Mouse (Mus musculus) MEL-GATA-1-ER (cell line): ENCODE data around the gene Gm11172.
A peak's percentile ranks its signal among the peaks of the same experiment; 100 is the strongest.

Source experiments
- DNase-seq: peaks from one replicate; pipeline ENCODE4 v3.0.0-alpha.2; 2012; ENCODE audit warnings: low read depth; ENCODE audit errors: extremely low read depth

The Gm11172 gene

GRCm38 (mm10) chr16:10812865-10813371, at the start of gene Gm11172:
Gm11172 (plus strand) TSS chr16:10812915.
- no peak for DNase-seq

DNA sequence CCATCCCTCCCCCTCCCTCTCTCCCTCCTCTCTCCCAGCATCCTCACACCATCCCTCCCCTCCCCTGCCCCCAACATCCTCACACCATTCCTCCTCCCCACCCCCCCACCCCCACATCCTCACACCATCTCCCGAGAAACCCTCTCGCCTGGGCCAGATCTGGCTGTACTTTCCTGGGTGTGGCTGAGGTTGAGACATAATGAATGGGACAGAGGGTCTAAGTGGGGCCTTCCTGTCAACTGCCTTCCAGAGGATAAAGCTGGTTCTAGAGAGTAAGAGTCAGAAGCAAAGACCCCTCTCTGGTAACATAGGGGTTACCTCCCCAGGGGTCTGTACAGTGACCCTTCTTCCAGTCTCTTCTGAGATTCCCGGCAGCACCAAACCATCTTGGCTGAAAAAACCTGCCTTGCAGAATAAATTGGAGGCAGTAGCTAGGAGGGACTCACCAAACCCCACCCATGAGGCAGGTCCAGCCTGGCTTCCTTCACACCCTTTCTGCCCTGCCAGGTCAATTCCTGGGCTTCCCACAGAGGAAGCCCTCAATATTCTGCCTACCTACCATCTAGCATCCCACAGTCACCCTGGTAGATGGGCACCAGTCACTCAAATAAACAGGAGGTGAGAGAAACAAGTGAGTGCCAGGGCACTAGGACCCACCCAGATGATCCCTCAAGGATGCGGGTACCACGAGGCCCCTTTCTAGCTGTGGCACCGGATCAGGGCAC, 49.0 kb upstream of the Gm11172 start:
- no peak for DNase-seq

DNA sequence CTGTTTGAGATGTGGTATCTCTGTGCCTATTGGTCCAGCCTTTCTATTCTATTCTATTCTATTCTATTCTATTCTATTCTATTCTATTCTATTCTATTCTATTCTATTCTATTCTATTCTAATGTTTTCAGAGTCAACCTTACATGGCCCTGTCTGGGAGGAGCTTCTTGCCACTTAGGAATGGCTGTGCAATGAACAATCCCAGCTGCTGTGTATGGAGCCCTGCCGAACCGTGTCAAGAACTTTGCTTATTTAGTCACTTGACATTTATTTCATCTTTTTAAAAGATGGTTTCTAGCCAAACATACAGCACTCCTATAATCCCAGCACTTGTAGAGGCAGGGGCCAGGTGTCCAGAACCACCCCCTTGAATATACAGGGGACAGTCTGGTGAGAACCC, 48.4 kb upstream of the Gm11172 start:
- DNase-seq = no peak

DNA sequence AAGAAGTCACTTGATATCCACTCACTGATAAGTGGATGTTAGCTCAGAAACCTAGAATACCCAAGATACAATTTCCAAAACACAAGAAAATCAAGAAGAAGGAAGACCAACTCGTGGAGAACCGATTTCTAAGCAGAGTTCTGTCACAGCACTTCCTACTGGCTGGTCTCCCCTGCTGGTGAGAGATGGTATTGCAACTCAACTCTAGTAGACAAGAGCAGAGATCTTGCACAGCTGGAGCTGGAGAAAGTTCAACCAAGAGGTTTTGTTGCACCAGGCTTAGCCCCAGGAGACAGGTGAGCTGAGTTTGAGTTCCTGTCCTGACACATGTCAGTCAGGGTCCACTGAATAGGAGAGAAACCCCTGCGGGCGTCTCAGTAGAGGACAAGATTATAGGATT, 45.6 kb upstream of the Gm11172 start:
- DNase-seq = peak; percentile 48

DNA sequence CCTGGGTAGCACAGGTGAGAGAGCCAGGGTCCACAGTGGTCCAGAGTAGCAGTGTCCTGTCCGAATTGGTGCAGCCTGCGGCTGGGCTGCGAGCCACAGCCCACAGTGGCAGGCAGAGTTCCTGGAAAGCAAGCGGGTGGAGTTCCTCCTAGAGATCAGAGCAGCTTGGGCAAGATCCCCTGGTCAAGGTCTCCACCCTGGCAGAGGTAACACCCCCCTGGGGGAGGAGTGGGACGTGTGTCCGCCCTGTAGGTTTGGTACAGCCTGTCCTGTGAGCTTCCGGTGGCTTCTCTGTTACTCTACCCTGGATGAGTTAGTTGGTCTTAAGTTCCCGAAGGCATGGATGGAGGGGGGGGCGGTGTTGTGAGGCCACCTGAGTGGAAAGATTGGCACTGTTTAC, 43.9 kb upstream of the Gm11172 start:
- no peak for DNase-seq

GRCm38 (mm10) chr16:10769661-10770060, 43.1 kb upstream of the Gm11172 start:
- DNase-seq = no peak

DNA sequence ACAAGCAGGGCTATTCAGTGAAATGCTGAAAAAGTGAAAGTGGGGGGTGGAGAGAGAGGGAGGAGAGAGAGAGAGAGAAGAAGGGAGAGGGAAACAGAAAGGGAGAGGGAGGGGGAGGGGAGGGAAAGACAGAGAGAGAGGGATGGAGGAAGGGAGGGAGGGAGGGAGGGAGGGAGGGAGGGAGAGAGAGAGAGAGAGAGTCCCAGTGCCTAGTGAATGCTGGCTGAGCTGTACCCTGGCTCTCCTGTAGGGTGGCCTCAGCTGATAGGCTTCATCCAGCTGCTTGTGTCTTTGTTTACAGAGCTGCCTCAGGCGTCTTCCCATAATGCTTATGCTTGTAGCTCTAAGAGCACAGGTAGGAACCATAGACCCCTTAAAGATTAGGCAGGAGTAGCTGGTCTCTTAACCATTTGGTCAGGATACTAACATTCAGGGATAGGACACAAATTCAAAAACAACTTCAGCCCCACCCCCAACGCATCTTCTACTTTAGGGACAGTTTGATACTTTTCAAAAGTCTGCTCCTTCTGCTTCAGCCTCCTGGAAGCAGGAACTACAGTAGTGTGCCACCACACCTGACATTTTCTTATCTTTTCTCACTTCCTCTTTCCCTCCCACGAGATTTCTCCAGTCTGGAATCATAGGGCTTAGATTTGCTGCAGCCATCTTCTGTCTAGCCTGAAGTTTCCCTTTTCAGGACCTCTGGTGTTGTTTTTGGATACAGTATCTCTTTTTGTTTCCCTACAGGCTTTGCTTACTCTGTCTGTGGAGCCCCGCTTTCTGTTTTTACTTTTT, 42.0 kb upstream of the Gm11172 start:
- no peak for DNase-seq

DNA sequence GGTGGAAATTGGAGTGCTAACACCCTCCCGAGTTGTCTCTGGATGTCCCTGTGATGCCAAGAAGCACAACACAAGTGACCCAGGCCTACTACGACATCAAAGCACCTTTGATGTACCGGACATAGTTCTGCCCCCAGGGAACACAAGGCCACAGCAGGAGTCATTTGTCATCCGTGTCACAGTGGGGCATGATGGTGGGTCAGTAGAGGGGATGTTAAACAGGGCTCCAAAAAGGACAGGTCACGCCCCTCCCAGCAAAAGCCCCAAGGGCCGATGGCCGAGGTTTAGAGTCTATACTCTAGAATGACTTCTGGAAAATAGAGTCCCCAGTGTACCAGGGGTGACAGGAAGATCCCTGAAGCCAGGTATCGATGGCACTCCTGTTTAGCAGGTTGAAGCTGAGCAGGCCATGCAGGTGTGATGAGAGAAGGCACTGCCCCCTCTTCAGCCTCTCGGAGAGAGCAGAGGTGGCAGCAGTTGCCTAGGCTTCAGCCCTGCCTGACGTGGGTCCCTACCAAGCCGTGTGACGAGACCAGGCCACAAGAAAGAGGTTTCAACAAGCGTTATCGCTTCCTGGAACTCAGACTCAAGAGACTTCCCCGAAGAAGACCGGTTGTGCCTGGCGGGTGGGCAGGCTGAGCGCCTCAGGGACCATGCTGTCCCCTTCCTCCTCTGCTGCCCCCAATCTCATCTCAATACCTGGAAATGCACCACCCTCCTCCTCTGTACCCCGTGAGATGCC, 40.8 kb upstream of the Gm11172 start:
- DNase-seq = no peak

- no peak for DNase-seq
These were observed 39.2 kb upstream of the Gm11172 start for GRCm38 (mm10) chr16:10773543-10773942.

- DNase-seq = no peak
These were observed 38.0 kb upstream of the Gm11172 start for GRCm38 (mm10) chr16:10774726-10775125.

DNA sequence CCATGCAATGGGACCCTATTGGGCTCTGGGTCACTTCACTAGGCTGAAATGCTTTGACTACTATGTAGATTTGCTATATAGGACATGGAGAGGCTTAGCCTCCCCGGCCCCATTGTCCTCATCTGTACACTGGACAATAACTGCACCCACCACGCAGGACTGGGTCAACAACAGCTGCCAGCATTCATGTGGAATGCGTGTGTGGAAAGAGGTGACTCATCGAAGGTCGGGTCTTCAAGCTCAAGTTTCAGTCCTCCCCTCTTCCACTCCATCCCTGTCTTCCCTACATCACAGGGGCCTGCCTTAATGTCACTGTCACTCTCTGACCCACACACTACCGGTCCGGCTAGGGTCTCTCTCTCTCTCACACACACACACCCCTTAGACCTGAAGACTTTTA, 36.4 kb upstream of the Gm11172 start:
- DNase-seq = no peak

GRCm38 (mm10) chr16:10777579-10778160, 35.0 kb upstream of the Gm11172 start:
- DNase-seq = no peak

DNA sequence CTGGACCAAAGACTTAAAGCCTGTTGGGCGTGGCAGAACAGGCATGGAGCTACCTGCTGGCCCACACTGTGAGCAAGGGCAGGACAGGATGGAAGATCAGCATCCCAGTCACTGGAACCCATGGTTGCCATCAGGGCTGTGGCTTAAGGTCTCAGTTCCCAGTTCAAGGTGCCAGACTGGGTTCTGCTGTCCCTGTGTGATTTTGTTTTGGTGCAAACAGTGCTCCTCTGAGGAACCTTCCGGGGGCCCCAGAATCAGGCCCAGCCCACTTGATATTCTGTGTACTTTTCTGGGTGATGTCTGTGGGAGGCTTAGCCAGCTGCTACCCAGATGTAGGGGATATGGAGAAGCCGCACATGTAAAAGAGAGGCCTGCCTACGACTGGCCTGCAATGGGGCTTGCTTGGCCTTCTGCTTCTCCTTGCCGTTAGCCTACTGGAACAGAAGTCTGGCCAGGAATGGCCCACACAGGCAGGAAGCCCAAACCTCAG, 32.0 kb upstream of the Gm11172 start:
- no peak for DNase-seq

DNA sequence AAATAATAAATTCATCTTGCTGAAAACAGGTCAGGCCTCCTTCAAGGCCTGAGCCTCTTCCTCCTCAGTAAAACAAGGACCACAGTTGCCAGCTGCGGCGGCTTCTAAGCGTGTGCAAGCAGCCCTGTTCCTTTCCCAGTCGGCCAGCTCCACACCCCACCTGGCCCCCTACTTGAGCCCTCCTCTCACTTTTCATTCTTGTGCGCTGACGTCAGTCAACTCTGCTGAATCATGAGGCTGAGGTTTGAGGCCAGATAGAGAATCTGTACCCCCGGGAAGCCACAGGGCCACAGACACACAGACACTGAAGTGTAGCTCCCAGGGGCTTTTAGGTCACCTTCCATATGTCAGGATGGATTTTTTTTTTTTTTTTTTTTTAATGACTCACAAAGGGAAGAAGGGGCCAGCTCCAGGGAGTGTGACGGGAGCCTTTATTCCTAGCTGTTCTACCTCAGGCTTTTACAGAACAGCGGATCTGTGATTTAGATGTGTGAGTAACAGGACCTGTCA, 30.8 kb upstream of the Gm11172 start:
- no peak for DNase-seq

DNA sequence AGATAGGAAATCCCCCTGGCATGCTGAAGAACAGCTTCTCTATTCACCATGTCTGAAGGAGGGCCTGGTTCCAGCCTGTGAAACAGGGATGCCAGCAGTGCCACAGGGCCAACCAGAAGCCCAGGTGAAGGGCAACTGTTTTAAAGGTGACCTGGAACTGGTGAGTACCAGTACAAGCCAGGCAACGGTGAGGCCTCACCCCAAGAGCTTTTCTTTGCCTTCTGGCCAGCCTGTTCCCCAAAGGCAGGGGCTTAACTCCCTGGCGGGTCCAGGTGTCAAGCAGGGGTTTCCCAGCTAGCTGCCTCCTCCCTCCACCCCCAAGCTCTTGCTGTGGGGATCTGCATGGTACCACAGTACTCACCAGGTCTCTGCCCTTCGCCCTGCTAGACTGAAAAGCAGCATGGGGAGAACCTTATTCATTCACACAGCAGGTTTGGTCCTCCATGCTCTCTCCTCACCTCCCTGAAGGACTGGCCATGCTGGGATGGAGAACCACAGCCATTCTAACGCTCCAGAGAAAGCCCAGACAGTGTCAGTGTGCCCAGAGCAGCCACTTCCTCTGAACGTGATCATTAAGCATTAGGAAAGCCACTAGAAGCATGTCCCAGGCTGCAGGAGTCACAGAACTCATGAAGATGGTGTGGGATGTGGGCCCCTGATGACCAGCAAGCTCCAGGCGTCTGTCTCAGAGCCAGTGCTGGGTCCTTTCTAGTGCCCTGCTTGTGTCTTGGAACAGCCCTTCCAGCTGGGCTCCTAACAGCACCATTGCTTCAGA, 30.2 kb upstream of the Gm11172 start:
- no peak for DNase-seq

GRCm38 (mm10) chr16:10783152-10783434, 29.6 kb upstream of the Gm11172 start:
- DNase-seq = no peak

GRCm38 (mm10) chr16:10783451-10783850, 29.3 kb upstream of the Gm11172 start:
- no peak for DNase-seq

DNA sequence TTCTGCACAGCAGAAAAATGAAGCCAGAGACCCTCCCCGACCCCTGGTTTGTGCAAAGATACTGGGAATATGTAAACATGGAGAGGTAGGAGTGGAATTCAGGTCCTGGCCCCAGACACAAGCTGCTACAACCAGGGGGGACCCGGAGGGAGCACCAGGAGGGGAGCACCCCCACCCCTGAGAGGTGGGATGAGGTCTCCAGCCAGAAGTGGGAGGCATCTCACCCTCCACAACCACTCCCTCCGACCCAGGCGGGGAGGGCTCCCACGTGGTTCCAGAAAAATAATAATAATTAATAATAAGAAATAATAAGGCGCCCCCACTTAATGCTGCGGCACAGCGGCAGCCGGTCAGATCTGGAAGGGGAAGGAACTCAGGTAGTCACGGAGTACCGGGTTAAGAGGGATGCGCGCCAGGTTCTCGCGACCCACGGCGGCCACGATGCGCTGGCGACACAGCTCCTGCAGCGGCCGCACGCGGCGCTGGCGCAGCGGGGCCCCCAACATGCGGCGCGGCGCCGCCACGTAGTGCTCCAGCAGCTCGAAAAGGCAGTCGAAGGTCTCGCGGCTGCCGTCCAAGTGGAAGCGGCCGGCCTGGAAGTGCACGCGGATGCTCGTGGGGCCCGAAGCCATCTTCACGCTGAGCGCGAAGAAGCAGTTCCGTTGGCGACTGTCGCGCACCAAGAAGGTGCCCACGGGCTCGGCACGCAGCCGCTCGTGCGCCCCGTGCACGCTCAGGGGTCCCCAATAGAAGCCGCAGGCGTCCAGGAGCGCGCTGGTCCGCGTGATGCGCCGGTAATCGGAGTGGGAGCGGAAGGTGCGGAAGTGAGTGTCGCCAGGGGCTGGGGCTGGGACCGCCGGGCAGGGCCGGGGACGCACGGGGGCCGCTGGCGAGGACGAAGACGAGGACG, 28.6 kb upstream of the Gm11172 start:
- no peak for DNase-seq

DNA sequence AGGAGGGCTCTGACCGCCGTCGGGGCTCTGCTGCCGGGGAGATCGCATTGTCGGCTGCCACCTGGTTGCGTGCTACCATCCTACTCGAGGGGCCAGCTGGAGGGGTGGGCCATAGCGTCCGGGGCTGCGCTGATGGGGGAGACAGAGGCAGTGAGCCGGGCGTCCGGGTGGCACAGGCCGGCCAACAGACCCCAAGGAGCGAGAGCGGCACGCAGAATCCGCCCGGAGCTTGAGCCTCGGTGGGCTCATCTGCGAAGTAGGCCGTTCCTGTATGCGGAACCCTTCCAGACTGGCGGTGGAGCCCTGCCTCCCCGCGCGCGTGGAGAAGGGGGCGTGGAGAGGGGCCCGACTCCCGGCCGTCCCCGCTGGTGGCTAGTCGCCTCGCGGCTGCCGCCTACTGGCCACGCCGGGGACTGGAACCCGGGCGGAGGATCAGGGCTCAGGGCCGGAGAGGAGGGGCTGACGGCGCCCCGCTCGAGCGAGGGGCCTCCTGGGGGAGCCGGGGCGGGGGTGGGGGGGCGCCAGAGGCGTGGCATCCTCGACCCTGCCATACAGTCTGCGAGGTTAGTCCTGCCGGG, 27.8 kb upstream of the Gm11172 start:
- DNase-seq = no peak
